Mouse (Mus musculus) urinary bladder, postnatal 36 days (tissue): ENCODE data around the gene Nelfa.
"Not testable (repeated sequence)": the region's sequence is repeated elsewhere in the genome, so short reads cannot be mapped to it uniquely, and the experiment has no call there.

Source experiments
- DNase-seq, 2 experiments: peaks; one replicate each; pipeline ENCODE4 v3.0.0; 2022; ENCODE audit warnings: low spot score in 2 of 2, mixed read lengths in 1 of 2

Nelfa gene

GRCm38 (mm10) chr5:33919466-33919865 is 16.7 kb downstream of the Nelfa start:
- DNase-seq = no peak

- not testable (repeated sequence) for DNase-seq
These were observed 19.6 kb downstream of the Nelfa start for GRCm38 (mm10) chr5:33916616-33917015.

GRCm38 (mm10) chr5:33915031-33915430 is 21.2 kb downstream of the Nelfa start:
- DNase-seq = not testable (repeated sequence)

- DNase-seq = no peak
These were observed 33.0 kb downstream of the Nelfa start for GRCm38 (mm10) chr5:33903176-33903575.

- DNase-seq = no peak
These were observed 33.5 kb downstream of the Nelfa start for GRCm38 (mm10) chr5:33902696-33903095.

- no peak for DNase-seq
These were observed 34.9 kb downstream of the Nelfa start for GRCm38 (mm10) chr5:33901278-33901677.

- DNase-seq = no peak
These were observed 35.4 kb downstream of the Nelfa start for GRCm38 (mm10) chr5:33900701-33901263.

GRCm38 (mm10) chr5:33900101-33900500 is 36.1 kb downstream of the Nelfa start:
- no peak for DNase-seq

- DNase-seq = no peak
These were observed 37.0 kb downstream of the Nelfa start for GRCm38 (mm10) chr5:33899245-33899644.

- DNase-seq = no peak
These were observed 37.5 kb downstream of the Nelfa start for GRCm38 (mm10) chr5:33898671-33899070.

- no peak for DNase-seq
These were observed 39.1 kb downstream of the Nelfa start for GRCm38 (mm10) chr5:33897158-33897557.

- DNase-seq = no peak
These were observed 41.1 kb downstream of the Nelfa start for GRCm38 (mm10) chr5:33895116-33895515.

GRCm38 (mm10) chr5:33893406-33893805 is 42.8 kb downstream of the Nelfa start:
- no peak for DNase-seq

GRCm38 (mm10) chr5:33881118-33881517 is 55.1 kb downstream of the Nelfa start:
- no peak for DNase-seq

- DNase-seq = no peak
These were observed 60.7 kb downstream of the Nelfa start for GRCm38 (mm10) chr5:33875472-33875871.

GRCm38 (mm10) chr5:33857693-33858092 is 78.5 kb downstream of the Nelfa start:
- no peak for DNase-seq

GRCm38 (mm10) chr5:33854019-33854418 is 82.2 kb downstream of the Nelfa start:
- DNase-seq = no peak

GRCm38 (mm10) chr5:33853086-33853485 is 83.1 kb downstream of the Nelfa start:
- DNase-seq = no peak

- DNase-seq = no peak
These were observed 84.7 kb downstream of the Nelfa start for GRCm38 (mm10) chr5:33851466-33851865.
